Mouse (Mus musculus) ES-Bruce4 (cell line): ENCODE data around the gene Ctnnd2. TPM values are rescaled to one million over a fixed set of nuclear protein-coding genes. Genes with fewer than 3 reads are reported as not detected.

ENCODE experiments used
- H3K27ac ChIP-seq: 2 replicates; pipeline ENCODE4 v1.5.1; 2012; ENCODE audit warnings: low read length, inconsistent platforms; ENCODE audit not compliant: insufficient read depth
- H3K27me3 ChIP-seq: 2 replicates; pipeline ENCODE4 v1.6.1; 2012; ENCODE audit warnings: mild to moderate bottlenecking, low read length, inconsistent platforms; ENCODE audit not compliant: control insufficient read depth, poor library complexity, insufficient read depth, severe bottlenecking
- H3K36me3 ChIP-seq: 2 replicates; pipeline ENCODE4 v1.6.1; 2012; ENCODE audit warnings: inconsistent platforms, mild to moderate bottlenecking, low read length, moderate library complexity; ENCODE audit not compliant: control insufficient read depth, poor library complexity, insufficient read depth, severe bottlenecking
- H3K4me1 ChIP-seq: one replicate; pipeline ENCODE4 v1.8.1; 2011; ENCODE audit warnings: low read length; ENCODE audit not compliant: control insufficient read depth, insufficient read depth
- H3K4me3 ChIP-seq: 2 replicates; pipeline ENCODE4 v1.5.1; 2011; ENCODE audit warnings: low read depth, mild to moderate bottlenecking, low read length
- H3K9ac ChIP-seq: 2 replicates; pipeline ENCODE4 v1.6.1; 2012; ENCODE audit warnings: low read depth, mild to moderate bottlenecking, inconsistent platforms; ENCODE audit not compliant: poor library complexity, severe bottlenecking
- H3K9me3 ChIP-seq: replicated peaks from 2 replicates; pipeline ENCODE4 v1.6.1; 2012; ENCODE audit warnings: mild to moderate bottlenecking, low read length, inconsistent platforms; ENCODE audit not compliant: control insufficient read depth, poor library complexity, insufficient read depth, severe bottlenecking
- CTCF ChIP-seq: IDR thresholded peaks from one replicate; pipeline ENCODE4 v1.8.1; 2011; ENCODE audit warnings: low read depth, low read length
- EP300 ChIP-seq: IDR thresholded peaks from 2 replicates; pipeline ENCODE4 v1.6.1; 2011; ENCODE audit warnings: low read depth, low read length; ENCODE audit not compliant: insufficient read depth
- POLR2A ChIP-seq: IDR thresholded peaks from one replicate; pipeline ENCODE4 v1.8.1; 2011; ENCODE audit warnings: low read length; ENCODE audit not compliant: insufficient read depth
- polyA plus RNA-seq: library from polyadenylated mRNA; stranded (reverse); fragments of >200 nt; gene quantifications from 2 replicates; pipeline ENCODE4 v1.2.4, GENCODE M21; 2011; ENCODE audit warnings: low read depth; ENCODE audit not compliant: missing spikeins, insufficient read depth, insufficient read length

The Ctnnd2 gene
- polyA plus RNA-seq, 1 experiment = 2.4 TPM

- H3K9ac ChIP-seq = no peak overlapping the region
- no peak overlapping the region for H3K4me3 ChIP-seq
- TF ChIP-seq EP300 (no peak), CTCF (no peak), POLR2A (no peak)
- no peaks in the 10 kb centered on the region for H3K36me3 ChIP-seq
- no peaks in the 10 kb centered on the region; the same call in 1 of the 2 replicates for H3K27me3 ChIP-seq
- no peak overlapping the region for H3K27ac ChIP-seq
- H3K9me3 ChIP-seq = no peaks in the 10 kb centered on the region
- H3K4me1 ChIP-seq = no peaks in the 10 kb centered on the region
Observed at GRCm38 (mm10) chr15:30891986-30892385, 719.6 kb downstream of the Ctnnd2 start.

GRCm38 (mm10) chr15:30895063-30895462, 722.7 kb downstream of the Ctnnd2 start:
- Histone ChIP-seq H3K27ac (no peak overlapping the region), H3K9me3 (no peaks in the 10 kb centered on the region), H3K4me3 (no peak overlapping the region), H3K36me3 (no peaks in the 10 kb centered on the region), H3K9ac (no peak overlapping the region), H3K4me1 (no peaks in the 10 kb centered on the region), H3K27me3 (no peaks in the 10 kb centered on the region)
- TF ChIP-seq EP300 = no peak
- TF ChIP-seq CTCF = no peak
- no peak for TF ChIP-seq POLR2A

GRCm38 (mm10) chr15:30897342-30897741, 724.9 kb downstream of the Ctnnd2 start:
- H3K4me1 ChIP-seq = no peaks in the 10 kb centered on the region
- no peaks in the 10 kb centered on the region for H3K36me3 ChIP-seq
- H3K27me3 ChIP-seq = no peaks in the 10 kb centered on the region
- H3K4me3 ChIP-seq = no peak overlapping the region
- TF ChIP-seq POLR2A = no peak
- no peak for TF ChIP-seq EP300
- no peak for TF ChIP-seq CTCF
- no peaks in the 10 kb centered on the region for H3K9me3 ChIP-seq
- no peak overlapping the region for H3K9ac ChIP-seq
- no peak overlapping the region for H3K27ac ChIP-seq

GRCm38 (mm10) chr15:30908027-30908426, 735.6 kb downstream of the Ctnnd2 start:
- H3K27ac ChIP-seq = no peak overlapping the region
- H3K9me3 ChIP-seq = no peaks in the 10 kb centered on the region
- H3K27me3 ChIP-seq = no peaks in the 10 kb centered on the region
- no peak overlapping the region for H3K9ac ChIP-seq
- H3K36me3 ChIP-seq = no peaks in the 10 kb centered on the region
- H3K4me3 ChIP-seq = no peak overlapping the region
- H3K4me1 ChIP-seq = no peaks in the 10 kb centered on the region
- TF ChIP-seq EP300 = no peak
- no peak for TF ChIP-seq CTCF
- no peak for TF ChIP-seq POLR2A

GRCm38 (mm10) chr15:30913360-30913759, 741.0 kb downstream of the Ctnnd2 start:
- Histone ChIP-seq H3K4me3 (no peak overlapping the region), H3K36me3 (no peaks in the 10 kb centered on the region), H3K9ac (no peak overlapping the region), H3K27me3 (no peaks in the 10 kb centered on the region), H3K4me1 (no peaks in the 10 kb centered on the region), H3K27ac (no peak overlapping the region), H3K9me3 (no peaks in the 10 kb centered on the region)
- no peak for TF ChIP-seq POLR2A
- no peak for TF ChIP-seq EP300
- no peak for TF ChIP-seq CTCF

GRCm38 (mm10) chr15:30925838-30926237, 753.4 kb downstream of the Ctnnd2 start:
- no peak overlapping the region for H3K9ac ChIP-seq
- no peaks in the 10 kb centered on the region for H3K36me3 ChIP-seq
- H3K4me3 ChIP-seq = no peak overlapping the region
- no peaks in the 10 kb centered on the region for H3K27me3 ChIP-seq
- no peaks in the 10 kb centered on the region for H3K4me1 ChIP-seq
- no peak for TF ChIP-seq EP300
- no peak for TF ChIP-seq CTCF
- no peak overlapping the region for H3K27ac ChIP-seq
- H3K9me3 ChIP-seq = no peaks in the 10 kb centered on the region

- H3K9me3 ChIP-seq = no peaks in the 10 kb centered on the region
- H3K27me3 ChIP-seq = no peaks in the 10 kb centered on the region
- no peaks in the 10 kb centered on the region for H3K4me1 ChIP-seq
- no peak overlapping the region for H3K9ac ChIP-seq
- H3K27ac ChIP-seq = no peak overlapping the region
- TF ChIP-seq EP300 (no peak), CTCF (peak; percentile 47)
- H3K4me3 ChIP-seq = no peak overlapping the region
- no peaks in the 10 kb centered on the region for H3K36me3 ChIP-seq
Observed at GRCm38 (mm10) chr15:30927632-30928031, 755.2 kb downstream of the Ctnnd2 start.
